Mouse (Mus musculus): ENCODE results near the gene Ugt1a8.

DNA sequence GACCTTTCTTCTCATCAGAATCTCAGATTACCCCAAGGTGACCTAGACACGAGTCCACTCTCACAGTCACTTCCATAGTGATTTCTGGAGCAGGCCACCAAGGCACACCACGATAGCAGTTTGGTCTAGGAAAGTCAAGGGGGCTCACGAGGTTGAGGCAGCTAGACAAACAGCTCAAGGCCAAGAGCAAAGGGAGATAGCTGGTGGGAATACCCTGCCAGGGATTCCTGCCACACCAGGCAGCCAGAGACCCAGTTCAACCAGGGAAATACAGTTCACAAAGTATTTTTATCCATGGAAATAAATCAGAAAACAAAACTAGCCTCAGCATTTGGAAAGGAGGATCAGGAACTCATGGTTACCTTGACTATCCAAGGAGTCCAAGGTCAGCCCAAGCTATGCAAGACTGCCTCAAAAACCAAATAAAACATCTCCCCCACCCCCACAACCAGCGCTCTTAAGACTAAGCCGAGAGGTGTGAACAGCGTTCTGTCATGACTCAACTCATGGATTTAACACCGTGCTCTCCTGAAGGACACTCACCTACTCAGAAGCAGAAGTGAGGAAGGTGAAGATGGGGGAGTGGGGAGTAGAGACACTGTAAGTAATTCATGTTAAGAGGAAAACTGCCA is 176.7 kb downstream of the Ugt1a8 start:
- no peak for TF ChIP-seq POLR2A (IDR thresholded peaks at IDR 0.05; ENCODE audit: borderline replicate concordance, low read depth, low read length)
- no peak for TF ChIP-seq CTCF (IDR thresholded peaks at IDR 0.05; ENCODE audit: low read depth, low read length)

Data from bone marrow macrophage, adult 2 months (primary cell).